Mouse (Mus musculus): ENCODE measurements around the gene Ago4. TPM values are rescaled to one million over a fixed set of nuclear protein-coding genes. Genes with fewer than 3 reads are reported as not detected.
"Not testable (repeated sequence)": the region's sequence is repeated elsewhere in the genome, so short reads cannot be mapped to it uniquely, and the experiment has no call there.

Ago4 gene
- polyA plus RNA-seq, 1 experiment, result 1.0 TPM

GRCm38 (mm10) chr4:126545016-126545415, 11.7 kb upstream of the Ago4 start:
- Histone ChIP-seq H3K27ac (ENCODE audit: insufficient read depth, low read length) (no peak overlapping the region), H3K27me3 (ENCODE audit: control insufficient read depth, insufficient read depth, low read length) (no peaks in the 10 kb centered on the region), H3K4me1 (ENCODE audit: control insufficient read depth, insufficient read depth, insufficient read length) (peaks cover under 1% of the 10 kb centered on the region), H3K36me3 (ENCODE audit: control insufficient read depth, insufficient read depth, low read length) (no peaks in the 10 kb centered on the region), H3K4me3 (ENCODE audit: extremely low read depth, insufficient read depth, insufficient read length) (no peak overlapping the region)
- TF ChIP-seq CTCF (IDR thresholded peaks at IDR 0.05; ENCODE audit: extremely low read depth, insufficient read depth, insufficient read length, insufficient replicate concordance) (no peak), POLR2A (IDR thresholded peaks at IDR 0.05; ENCODE audit: low read depth, low read length) (no peak)
- 94% methylated on average over 1 of the region's 1 CpGs for WGBS
- DNase-seq (ENCODE audit: low read depth in 1 of 2, low spot score in 2 of 2), result no peak

DNA sequence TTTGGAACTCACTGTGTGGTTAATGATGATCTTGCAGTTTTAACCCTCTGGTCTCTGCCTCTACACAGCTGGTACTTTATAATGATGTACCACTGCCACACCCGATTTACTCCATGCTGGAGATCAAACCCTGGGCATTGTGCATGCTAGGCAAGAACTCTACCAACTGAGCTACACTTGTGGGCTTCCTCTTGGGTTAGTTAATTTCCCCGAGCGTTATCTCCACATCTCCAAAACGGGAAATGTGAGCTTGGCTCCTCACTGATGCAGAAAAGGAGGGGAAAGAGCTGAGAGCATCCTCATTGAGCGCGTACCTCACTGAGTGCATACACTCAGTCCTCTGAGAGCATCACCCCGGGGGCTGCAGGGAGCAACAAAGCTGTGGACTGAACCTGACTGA, 9.6 kb upstream of the Ago4 start:
- Histone ChIP-seq H3K27ac (ENCODE audit: insufficient read depth, low read length) (no peak overlapping the region), H3K4me1 (ENCODE audit: control insufficient read depth, insufficient read depth, insufficient read length) (peaks cover 2% of the 10 kb centered on the region; the same call in 1 of the 2 replicates), H3K36me3 (ENCODE audit: control insufficient read depth, insufficient read depth, low read length) (no peaks in the 10 kb centered on the region), H3K4me3 (ENCODE audit: extremely low read depth, insufficient read depth, insufficient read length) (no peak overlapping the region), H3K27me3 (ENCODE audit: control insufficient read depth, insufficient read depth, low read length) (no peaks in the 10 kb centered on the region)
- DNase-seq (ENCODE audit: low read depth in 1 of 2, low spot score in 2 of 2), result no peak
- 26% methylated on average over 7 of the region's 7 CpGs for WGBS
- TF ChIP-seq CTCF (IDR thresholded peaks at IDR 0.05; ENCODE audit: extremely low read depth, insufficient read depth, insufficient read length, insufficient replicate concordance), result no peak
- no peak for TF ChIP-seq POLR2A (IDR thresholded peaks at IDR 0.05; ENCODE audit: low read depth, low read length)

DNA sequence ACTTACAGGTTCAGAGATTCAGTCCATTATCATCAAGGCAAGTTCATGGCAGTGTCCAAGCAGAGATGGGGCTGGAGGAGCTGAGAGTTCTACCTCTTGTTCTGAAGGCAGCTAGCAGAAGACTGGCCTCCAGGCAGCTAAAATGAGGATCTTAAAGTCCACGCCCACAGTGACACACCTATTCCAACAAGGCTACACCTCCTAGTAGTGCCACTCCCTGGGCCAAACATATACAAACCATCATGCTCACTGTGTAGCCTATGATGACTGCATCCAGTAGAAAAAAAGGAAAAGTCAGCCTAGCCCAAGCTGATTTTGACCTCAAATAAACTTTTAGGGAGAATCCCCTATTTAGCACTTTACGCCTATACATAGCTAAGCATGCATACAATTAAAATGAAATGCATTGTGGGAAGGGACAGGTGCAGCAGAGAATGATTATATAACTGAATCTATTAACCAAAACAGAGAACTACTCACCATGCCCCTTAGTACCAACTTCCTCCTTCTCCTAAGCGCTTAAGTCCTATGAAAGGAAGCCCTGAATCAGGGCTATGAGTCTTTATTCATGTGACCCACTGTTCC, 7.3 kb upstream of the Ago4 start:
- Histone ChIP-seq H3K36me3 (ENCODE audit: control insufficient read depth, insufficient read depth, low read length) (no peaks in the 10 kb centered on the region), H3K27ac (ENCODE audit: insufficient read depth, low read length) (peak overlapping the region; percentile 45; the same call in 1 of the 2 replicates), H3K27me3 (ENCODE audit: control insufficient read depth, insufficient read depth, low read length) (no peaks in the 10 kb centered on the region), H3K4me1 (ENCODE audit: control insufficient read depth, insufficient read depth, insufficient read length) (peaks cover 7% of the 10 kb centered on the region; the same call in 1 of the 2 replicates), H3K4me3 (ENCODE audit: extremely low read depth, insufficient read depth, insufficient read length) (no peak overlapping the region)
- WGBS, result 25% methylated on average over 3 of the region's 3 CpGs
- no peak for TF ChIP-seq CTCF (IDR thresholded peaks at IDR 0.05; ENCODE audit: extremely low read depth, insufficient read depth, insufficient read length, insufficient replicate concordance)
- TF ChIP-seq POLR2A (IDR thresholded peaks at IDR 0.05; ENCODE audit: low read depth, low read length), result no peak
- peak in 1 of 2 experiments; percentile 50 for DNase-seq (ENCODE audit: low read depth in 1 of 2, low spot score in 2 of 2)

- TF ChIP-seq POLR2A (IDR thresholded peaks at IDR 0.05; ENCODE audit: low read depth, low read length) (no peak), CTCF (IDR thresholded peaks at IDR 0.05; ENCODE audit: extremely low read depth, insufficient read depth, insufficient read length, insufficient replicate concordance) (no peak)
- no peaks in the 10 kb centered on the region for H3K36me3 ChIP-seq (ENCODE audit: control insufficient read depth, insufficient read depth, low read length)
- peaks cover 12% of the 10 kb centered on the region for H3K4me1 ChIP-seq (ENCODE audit: control insufficient read depth, insufficient read depth, insufficient read length)
- 7% methylated on average over 5 of the region's 5 CpGs for WGBS
- peak; percentile 44 to 60 for DNase-seq (ENCODE audit: low read depth in 1 of 2, low spot score in 2 of 2)
- H3K27ac ChIP-seq (ENCODE audit: insufficient read depth, low read length), result peak overlapping the region; percentile 58
- H3K27me3 ChIP-seq (ENCODE audit: control insufficient read depth, insufficient read depth, low read length), result peaks cover 2% of the 10 kb centered on the region; the same call in 1 of the 2 replicates
- H3K4me3 ChIP-seq (ENCODE audit: extremely low read depth, insufficient read depth, insufficient read length), result no peak overlapping the region
These were observed 3.6 kb upstream of the Ago4 start for GRCm38 (mm10) chr4:126536865-126537264.

GRCm38 (mm10) chr4:126535631-126536030, 2.4 kb upstream of the Ago4 start:
- not testable (repeated sequence) for H3K4me3 ChIP-seq (ENCODE audit: extremely low read depth, insufficient read depth, insufficient read length); H3K36me3 ChIP-seq (ENCODE audit: control insufficient read depth, insufficient read depth, low read length); H3K27me3 ChIP-seq (ENCODE audit: control insufficient read depth, insufficient read depth, low read length); DNase-seq (ENCODE audit: low read depth in 1 of 2, low spot score in 2 of 2); H3K27ac ChIP-seq (ENCODE audit: insufficient read depth, low read length)
- WGBS, result 90% methylated on average over 7 of the region's 7 CpGs
- H3K4me1 ChIP-seq (ENCODE audit: control insufficient read depth, insufficient read depth, insufficient read length), result peaks cover 13% of the 10 kb centered on the region

- 38% methylated on average over 7 of the region's 7 CpGs for WGBS
- Histone ChIP-seq H3K4me1 (ENCODE audit: control insufficient read depth, insufficient read depth, insufficient read length) (peaks cover 10% of the 10 kb centered on the region), H3K27ac (ENCODE audit: insufficient read depth, low read length) (no peak overlapping the region), H3K4me3 (ENCODE audit: extremely low read depth, insufficient read depth, insufficient read length) (peak overlapping the region; percentile 60), H3K27me3 (ENCODE audit: control insufficient read depth, insufficient read depth, low read length) (peaks cover 2% of the 10 kb centered on the region; the same call in 1 of the 2 replicates), H3K36me3 (ENCODE audit: control insufficient read depth, insufficient read depth, low read length) (no peaks in the 10 kb centered on the region)
- DNase-seq (ENCODE audit: low read depth in 1 of 2, low spot score in 2 of 2), result no peak
- TF ChIP-seq CTCF (IDR thresholded peaks at IDR 0.05; ENCODE audit: extremely low read depth, insufficient read depth, insufficient read length, insufficient replicate concordance) (no peak), POLR2A (IDR thresholded peaks at IDR 0.05; ENCODE audit: low read depth, low read length) (no peak)
These were observed 428 bp upstream of the Ago4 start for GRCm38 (mm10) chr4:126533729-126534070.

- WGBS, result 78% methylated on average over 5 of the region's 5 CpGs
- Histone ChIP-seq H3K36me3 (ENCODE audit: control insufficient read depth, insufficient read depth, low read length) (no peaks in the 10 kb centered on the region), H3K27ac (ENCODE audit: insufficient read depth, low read length) (no peak overlapping the region), H3K27me3 (ENCODE audit: control insufficient read depth, insufficient read depth, low read length) (peaks cover 2% of the 10 kb centered on the region; the same call in 1 of the 2 replicates), H3K4me3 (ENCODE audit: extremely low read depth, insufficient read depth, insufficient read length) (peak overlapping the region; percentile 60; the same call in 1 of the 2 replicates), H3K4me1 (ENCODE audit: control insufficient read depth, insufficient read depth, insufficient read length) (peaks cover 10% of the 10 kb centered on the region)
- TF ChIP-seq CTCF (IDR thresholded peaks at IDR 0.05; ENCODE audit: extremely low read depth, insufficient read depth, insufficient read length, insufficient replicate concordance) (no peak), POLR2A (IDR thresholded peaks at IDR 0.05; ENCODE audit: low read depth, low read length) (no peak)
- no peak for DNase-seq (ENCODE audit: low read depth in 1 of 2, low spot score in 2 of 2)
These were observed 980 bp downstream of the Ago4 start for GRCm38 (mm10) chr4:126532292-126532691.
